Mouse (Mus musculus): Measurements from ENCODE around the gene Srp9.
"Not testable (repeated sequence)": the region's sequence is repeated elsewhere in the genome, so short reads cannot be mapped to it uniquely, and the experiment has no call there.

The Srp9 gene

DNA sequence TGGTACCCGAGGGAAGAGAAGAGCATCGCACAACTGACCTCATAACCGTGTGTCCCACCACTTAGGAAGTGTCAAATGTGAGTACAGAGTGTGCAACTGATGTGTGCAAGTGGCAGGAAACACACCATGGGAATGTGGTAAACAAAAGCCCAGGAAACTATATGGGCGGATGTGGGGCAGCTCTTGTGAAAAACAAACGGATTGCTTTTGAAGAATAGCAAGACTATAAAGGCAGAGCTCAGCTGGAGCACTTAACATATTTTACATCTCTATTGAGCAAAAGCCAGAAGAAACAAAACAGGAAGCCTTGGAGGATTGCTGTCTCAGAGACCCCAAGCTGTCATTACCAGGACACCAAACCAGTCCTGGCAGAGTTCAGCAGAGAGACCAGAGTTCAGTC, 38.4 kb downstream of the Srp9 start:
- Histone ChIP-seq H3K36me3 (ENCODE audit: insufficient read depth, low read length) (no peaks in the 10 kb centered on the region), H3K9me3 (ENCODE audit: low read length) (no peaks in the 10 kb centered on the region), H3K4me1 (replicated peaks; ENCODE audit: low read depth, low read length) (peaks cover 63% of the 10 kb centered on the region), H3K4me3 (replicated peaks; ENCODE audit: low read length) (0 out of 2 replicates have a peak overlapping the region, but pooled peaks have one; percentile 5), H3K27me3 (ENCODE audit: insufficient read depth, low read length) (no peaks in the 10 kb centered on the region)
- TF ChIP-seq CTCF (conservative IDR thresholded peaks at IDR 0.05; ENCODE audit: low read length) (no peak), POU5F1 (IDR thresholded peaks at IDR 0.05; ENCODE audit: borderline replicate concordance, low read length) (0 out of 2 replicates have a peak, but pooled peaks have one; percentile 24), NANOG (IDR thresholded peaks at IDR 0.05; ENCODE audit: borderline replicate concordance, low read length) (peak; percentile 95)

GRCm38 (mm10) chr1:182164386-182164785, 39.8 kb downstream of the Srp9 start, which contains the start of gene Vmn1r1:
Gene Vmn1r1 (minus strand): TSS chr1:182164486.
- peaks cover 52% of the 10 kb centered on the region for H3K4me1 ChIP-seq (replicated peaks; ENCODE audit: low read depth, low read length)
- TF ChIP-seq NANOG (IDR thresholded peaks at IDR 0.05; ENCODE audit: borderline replicate concordance, low read length) = no peak
- no peak for TF ChIP-seq CTCF (conservative IDR thresholded peaks at IDR 0.05; ENCODE audit: low read length)
- TF ChIP-seq POU5F1 (IDR thresholded peaks at IDR 0.05; ENCODE audit: borderline replicate concordance, low read length) = no peak
- no peaks in the 10 kb centered on the region for H3K27me3 ChIP-seq (ENCODE audit: insufficient read depth, low read length)
- H3K4me3 ChIP-seq (replicated peaks; ENCODE audit: low read length) = no peak within 1 kb of the TSS
- no peaks in the 10 kb centered on the region for H3K36me3 ChIP-seq (ENCODE audit: insufficient read depth, low read length)
- H3K9me3 ChIP-seq (ENCODE audit: low read length) = peaks cover 6% of the 10 kb centered on the region; the same call in 1 of the 2 replicates

DNA sequence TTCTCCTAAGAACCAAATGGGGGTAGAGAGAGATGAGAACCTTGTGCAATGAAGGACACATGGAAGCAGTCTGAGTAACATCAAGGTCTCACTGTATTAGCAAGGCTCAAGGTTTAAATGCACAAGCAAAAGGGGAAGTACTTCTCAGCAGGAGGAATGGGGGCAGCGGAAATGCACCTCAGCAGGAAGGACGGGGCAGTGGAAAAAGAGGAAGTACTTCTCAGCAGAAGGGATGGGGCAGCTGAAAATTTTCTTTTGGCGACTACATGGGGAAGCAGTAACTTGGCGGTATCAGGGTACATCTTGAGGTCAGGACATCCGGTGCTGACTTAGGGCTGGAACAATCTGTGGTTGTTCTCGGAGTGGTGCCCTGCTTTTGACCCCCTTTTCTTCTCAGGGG, 45.7 kb downstream of the Srp9 start:
- not testable (repeated sequence) for H3K4me3 ChIP-seq (replicated peaks; ENCODE audit: low read length); H3K27me3 ChIP-seq (ENCODE audit: insufficient read depth, low read length); H3K4me1 ChIP-seq (replicated peaks; ENCODE audit: low read depth, low read length); H3K36me3 ChIP-seq (ENCODE audit: insufficient read depth, low read length)
- peaks cover 53% of the 10 kb centered on the region for H3K9me3 ChIP-seq (ENCODE audit: low read length)

DNA sequence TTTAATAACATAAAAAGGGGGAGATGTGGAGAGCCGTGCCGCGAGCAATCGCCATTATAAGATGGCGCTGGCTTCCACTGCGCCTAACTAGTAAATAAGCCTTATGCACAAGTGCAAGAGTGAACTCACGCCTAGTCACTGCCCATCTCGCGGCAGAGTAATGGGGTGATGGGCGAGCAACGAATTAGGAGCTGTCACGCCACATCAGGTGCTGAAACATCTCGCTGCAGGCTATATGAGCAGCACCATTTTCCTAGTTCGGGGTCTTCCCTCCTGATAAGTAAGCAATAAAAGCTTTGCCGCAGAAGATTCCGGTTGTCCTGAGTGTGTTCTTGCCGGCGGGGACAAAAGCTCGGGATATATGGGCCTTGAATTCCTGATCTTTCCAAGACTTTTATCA, 52.4 kb downstream of the Srp9 start:
- peaks cover 45% of the 10 kb centered on the region for H3K9me3 ChIP-seq (ENCODE audit: low read length)
- H3K4me1 ChIP-seq (replicated peaks; ENCODE audit: low read depth, low read length); H3K36me3 ChIP-seq (ENCODE audit: insufficient read depth, low read length); H3K4me3 ChIP-seq (replicated peaks; ENCODE audit: low read length); H3K27me3 ChIP-seq (ENCODE audit: insufficient read depth, low read length): not testable (repeated sequence)

GRCm38 (mm10) chr1:182181456-182182305, 57.1 kb downstream of the Srp9 start:
- H3K36me3 ChIP-seq (ENCODE audit: insufficient read depth, low read length) = peaks cover 15% of the 10 kb centered on the region
- TF ChIP-seq CTCF (conservative IDR thresholded peaks at IDR 0.05; ENCODE audit: low read length) (no peak), POU5F1 (IDR thresholded peaks at IDR 0.05; ENCODE audit: borderline replicate concordance, low read length) (peak; percentile 72; the same call in 1 of the 2 replicates), NANOG (IDR thresholded peaks at IDR 0.05; ENCODE audit: borderline replicate concordance, low read length) (peak; percentile 99)
- peaks cover 45% of the 10 kb centered on the region for H3K9me3 ChIP-seq (ENCODE audit: low read length)

More at GRCm38 (mm10) chr1:182181456-182182305, 57.1 kb downstream of the Srp9 start:
- peaks cover 5% of the 10 kb centered on the region; the same call in 1 of the 2 replicates for H3K4me1 ChIP-seq (replicated peaks; ENCODE audit: low read depth, low read length)
- H3K27me3 ChIP-seq (ENCODE audit: insufficient read depth, low read length) = no peaks in the 10 kb centered on the region
- no peak overlapping the region for H3K4me3 ChIP-seq (replicated peaks; ENCODE audit: low read length)
